Mouse (Mus musculus): ENCODE results near the gene Ddc.

DNA sequence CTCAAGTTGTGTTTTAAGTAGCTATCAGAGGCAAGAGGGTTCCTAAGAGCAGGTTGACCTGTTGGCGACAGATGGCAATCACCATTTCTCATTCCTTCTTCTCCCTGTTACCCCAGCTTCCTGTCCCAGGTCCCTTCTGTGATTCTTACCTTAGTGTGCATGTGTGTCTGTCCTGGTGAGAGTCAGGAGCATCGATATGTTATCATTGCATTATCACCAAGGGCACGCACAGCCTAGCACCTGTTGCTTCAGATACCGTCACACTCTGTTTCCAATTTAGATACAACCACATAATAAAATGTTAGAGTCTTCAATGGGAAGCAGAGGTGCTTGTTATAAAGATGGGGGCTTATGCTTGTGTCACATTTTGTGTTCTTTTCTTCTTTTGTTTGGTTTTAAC lies 125.7 kb downstream of the Ddc start:
- TF ChIP-seq CTCF (conservative IDR thresholded peaks at IDR 0.05 in 1 of 2, IDR thresholded peaks at IDR 0.05 in 1 of 2; ENCODE audit: low read depth in 2 of 2, low read length in 2 of 2) (no peak), TCF12 (IDR thresholded peaks at IDR 0.05; ENCODE audit: low read depth, low read length) (no peak), MAX (IDR thresholded peaks at IDR 0.05; ENCODE audit: low read length) (no peak), SMC3 (IDR thresholded peaks at IDR 0.05; ENCODE audit: low read depth, low read length) (no peak), NELFE (IDR thresholded peaks at IDR 0.05; ENCODE audit: low read depth, low read length) (no peak), SIN3A (IDR thresholded peaks at IDR 0.05; ENCODE audit: low read length) (no peak), PAX5 (IDR thresholded peaks at IDR 0.05; ENCODE audit: low read length) (no peak), CHD2 (IDR thresholded peaks at IDR 0.05; ENCODE audit: low read length) (no peak), RAD21 (IDR thresholded peaks at IDR 0.05; ENCODE audit: low read depth, low read length) (no peak)

All from CH12.LX (cell line).